Mouse (Mus musculus) adipocyte (in vitro differentiated cells): ENCODE results near the gene Ptn.

Experiments
- DNase-seq: peaks from one replicate; pipeline ENCODE4 v3.0.0-alpha.2; 2016; ENCODE audit warnings: low spot score

Ptn gene

DNA sequence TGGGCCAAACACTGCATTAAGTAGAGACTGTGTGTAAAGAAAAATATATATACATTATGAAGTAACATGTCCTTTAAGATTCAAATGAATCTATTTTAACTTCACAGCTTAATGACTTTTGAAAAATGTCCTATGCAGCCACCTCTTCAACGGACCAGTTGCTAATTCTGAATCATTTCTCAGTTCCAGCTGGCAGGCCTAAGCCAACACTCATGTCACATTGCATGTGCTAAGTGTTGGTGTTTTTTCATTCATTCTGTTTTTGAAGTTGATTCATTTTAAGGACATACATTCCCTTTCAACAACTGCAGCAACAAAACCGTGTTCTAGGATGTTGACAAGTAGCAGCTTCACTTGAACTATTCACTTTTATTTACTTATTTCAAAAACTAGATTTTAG lies 6.0 kb upstream of the Ptn start:
- DNase-seq = no peak

DNA sequence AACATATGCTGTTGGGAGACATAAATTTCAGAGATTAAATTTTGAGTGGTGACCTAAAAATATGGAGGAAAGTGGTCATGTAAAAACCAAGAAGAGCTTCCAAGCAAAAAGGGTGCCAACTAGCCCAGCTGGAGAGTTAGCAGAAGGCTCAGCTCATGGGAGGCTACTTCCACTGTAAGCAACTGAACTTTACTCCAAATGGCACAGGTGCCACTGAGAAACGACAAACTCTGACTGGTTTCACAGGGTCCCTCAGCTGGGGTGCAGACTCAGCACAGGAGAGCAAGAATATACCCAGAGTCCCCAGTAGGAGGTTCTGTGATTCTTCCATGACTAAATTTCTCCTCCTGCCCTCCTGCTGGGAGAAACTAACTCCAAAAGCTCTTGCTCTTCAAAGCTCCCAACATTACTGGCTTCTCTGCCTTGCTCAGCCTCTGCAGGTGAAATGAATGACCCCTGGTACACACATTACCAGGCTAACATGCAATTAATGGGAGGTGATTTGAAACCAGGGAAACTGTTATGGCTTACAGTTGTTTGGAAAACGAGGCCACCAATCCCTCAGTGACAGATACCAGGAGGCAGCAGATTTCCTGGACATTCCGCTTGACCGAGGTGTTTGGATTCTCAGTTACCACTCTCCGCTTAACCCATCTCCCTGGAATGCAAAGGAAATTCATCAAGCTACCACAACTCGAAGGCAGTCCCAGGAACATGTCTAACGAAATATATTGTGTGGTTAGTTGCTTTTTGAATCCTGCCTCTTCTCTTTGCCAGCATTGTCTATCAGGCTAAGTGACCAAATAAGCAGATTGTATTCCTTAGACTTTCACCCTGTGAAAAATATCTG lies 2.9 kb upstream of the Ptn start:
- DNase-seq = peak; percentile 74

- no peak for DNase-seq
Observed at GRCm38 (mm10) chr6:36810448-36810847, 428 bp upstream of the Ptn start.

DNA sequence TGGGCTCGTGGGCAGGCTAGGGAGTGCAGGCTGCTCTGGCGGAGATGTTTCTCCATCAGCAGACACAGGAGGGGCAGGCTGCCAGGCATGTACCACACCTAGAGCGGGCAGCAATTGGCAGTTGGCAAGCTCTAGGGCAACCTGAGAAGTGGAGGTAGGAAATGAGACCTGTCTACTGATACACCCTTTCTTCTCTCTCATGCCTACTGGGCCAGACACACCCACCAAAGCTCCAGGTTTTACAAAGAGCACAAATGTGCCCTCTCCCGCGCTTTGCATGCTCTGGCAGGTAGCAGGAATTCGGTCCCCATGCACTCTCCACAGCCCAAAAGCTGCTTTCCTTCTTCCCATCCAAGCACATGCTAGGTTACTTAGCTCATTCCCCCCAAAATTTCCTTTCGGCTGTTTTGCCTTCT lies 701 bp downstream of the Ptn start:
- no peak for DNase-seq

DNA sequence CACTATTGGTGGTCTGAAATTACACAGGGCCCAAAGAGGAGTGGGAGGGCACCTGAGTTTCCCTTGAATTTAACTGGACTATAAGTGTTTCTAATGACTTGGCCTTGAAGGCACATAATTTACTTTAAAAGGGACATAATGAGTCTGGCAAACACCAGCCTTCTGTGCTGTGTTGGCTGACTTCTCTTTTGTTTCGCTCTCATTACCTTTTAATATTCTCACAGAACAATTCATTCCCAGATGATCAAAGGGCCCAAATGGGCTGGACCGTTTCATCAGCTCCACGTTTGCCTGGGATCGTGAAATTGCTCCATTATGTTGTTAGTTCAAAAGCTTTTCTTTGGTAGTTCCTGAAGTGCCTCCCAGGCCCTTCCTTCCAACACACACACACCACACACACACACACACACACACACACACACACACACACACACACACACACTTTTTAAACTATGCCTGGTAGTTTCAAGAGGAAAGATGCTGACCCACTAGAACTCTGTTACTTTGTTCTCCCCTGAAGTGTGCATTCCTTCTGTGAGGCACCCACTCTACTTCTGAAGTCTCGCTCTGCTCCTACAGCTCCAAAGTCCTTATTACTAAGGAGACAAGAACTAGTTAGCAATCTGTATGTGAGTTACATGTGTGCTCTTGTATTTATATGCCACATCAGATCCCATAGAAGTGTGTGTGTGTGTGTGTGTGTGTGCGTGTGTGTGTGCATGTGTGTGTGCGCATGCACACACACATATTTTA lies 1.5 kb downstream of the Ptn start:
- no peak for DNase-seq

DNA sequence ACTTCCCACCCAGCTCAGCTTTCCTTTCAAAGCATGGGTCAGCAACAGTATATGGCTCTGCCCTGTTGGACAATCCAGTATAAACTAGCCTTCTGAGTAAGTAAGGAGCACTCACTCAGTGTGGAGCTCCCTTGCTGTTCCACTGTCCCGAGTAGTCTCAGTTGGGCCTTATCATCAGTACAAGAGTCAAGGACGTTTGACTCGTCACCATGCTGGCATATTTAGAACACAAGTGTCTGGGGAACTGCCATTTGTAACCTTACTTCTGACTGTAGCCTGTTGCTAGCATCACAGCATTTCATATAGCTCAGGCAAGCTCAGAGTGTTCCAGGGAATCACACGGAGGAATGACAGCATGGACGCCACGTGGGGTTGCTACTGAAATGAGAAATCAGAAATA lies 3.1 kb downstream of the Ptn start:
- no peak for DNase-seq

- DNase-seq = no peak
Observed at GRCm38 (mm10) chr6:36800309-36800946, 9.6 kb downstream of the Ptn start.

DNA sequence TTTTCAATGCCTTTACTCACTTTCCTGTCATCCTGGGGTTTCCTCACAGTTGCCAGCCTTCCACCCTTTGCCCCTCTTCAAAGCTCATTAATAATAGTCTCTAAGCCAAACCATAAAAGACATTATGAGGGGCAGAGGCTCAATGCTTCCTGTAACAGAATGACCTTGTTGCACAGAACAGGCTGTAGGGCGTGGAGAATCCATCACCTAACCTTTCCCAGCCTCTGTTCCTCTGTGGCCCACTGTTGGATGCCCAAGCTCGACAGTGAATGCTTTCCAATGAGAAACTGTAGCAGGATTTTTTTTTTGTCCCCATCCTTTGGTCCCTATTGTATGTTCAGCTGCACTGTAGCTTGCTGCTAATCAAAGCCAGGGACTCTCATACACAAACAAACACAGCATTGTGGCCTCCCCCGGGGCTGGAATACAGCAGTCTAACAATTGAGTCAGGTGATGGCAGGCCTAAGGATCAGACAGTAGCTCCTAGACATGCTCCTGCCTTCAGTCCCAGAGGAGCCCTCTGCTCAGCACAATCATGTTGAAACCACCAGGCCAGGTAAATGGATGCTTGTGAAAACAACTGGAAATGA lies 12.9 kb downstream of the Ptn start:
- DNase-seq = no peak

DNA sequence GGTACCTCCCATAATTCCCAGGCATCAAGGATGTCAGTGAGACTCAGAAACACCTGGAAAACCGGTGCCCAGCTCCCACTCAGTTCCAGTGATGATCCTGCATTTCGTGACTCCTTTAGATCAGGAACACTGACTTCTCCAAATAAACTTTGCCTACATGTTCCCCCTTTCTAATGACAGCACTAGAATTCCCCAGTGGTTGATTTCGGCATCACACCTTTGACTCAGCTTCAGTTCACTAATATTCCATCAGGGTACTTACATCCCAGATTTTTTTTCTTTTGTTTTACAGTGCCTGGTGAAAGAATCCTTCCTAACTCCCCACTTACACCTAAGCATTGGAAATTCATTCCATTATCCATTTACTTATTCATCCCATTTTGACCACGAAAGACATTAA lies 15.5 kb downstream of the Ptn start:
- no peak for DNase-seq

GRCm38 (mm10) chr6:36793775-36794174 lies 16.2 kb downstream of the Ptn start:
- no peak for DNase-seq

DNA sequence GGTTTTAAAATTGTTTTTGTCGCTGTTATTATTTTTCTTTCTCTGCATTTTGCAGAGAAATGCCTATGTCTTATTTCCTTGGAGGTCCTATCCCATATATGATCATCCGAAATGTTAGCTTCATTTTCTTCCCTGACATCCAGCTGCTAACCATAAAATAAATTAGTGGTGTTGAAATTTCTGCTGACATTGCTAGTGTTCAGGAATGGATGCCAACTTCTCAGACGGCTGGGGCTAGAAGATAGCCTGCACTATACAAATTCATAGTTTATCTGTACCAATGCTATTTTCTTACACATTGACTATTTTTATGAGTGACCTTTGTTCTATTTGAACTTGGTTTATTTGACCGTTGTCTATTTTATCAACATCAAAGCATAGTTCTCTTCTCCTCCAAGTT lies 20.8 kb downstream of the Ptn start:
- peak; percentile 59 for DNase-seq

GRCm38 (mm10) chr6:36788576-36789191 lies 21.3 kb downstream of the Ptn start:
- no peak for DNase-seq

DNA sequence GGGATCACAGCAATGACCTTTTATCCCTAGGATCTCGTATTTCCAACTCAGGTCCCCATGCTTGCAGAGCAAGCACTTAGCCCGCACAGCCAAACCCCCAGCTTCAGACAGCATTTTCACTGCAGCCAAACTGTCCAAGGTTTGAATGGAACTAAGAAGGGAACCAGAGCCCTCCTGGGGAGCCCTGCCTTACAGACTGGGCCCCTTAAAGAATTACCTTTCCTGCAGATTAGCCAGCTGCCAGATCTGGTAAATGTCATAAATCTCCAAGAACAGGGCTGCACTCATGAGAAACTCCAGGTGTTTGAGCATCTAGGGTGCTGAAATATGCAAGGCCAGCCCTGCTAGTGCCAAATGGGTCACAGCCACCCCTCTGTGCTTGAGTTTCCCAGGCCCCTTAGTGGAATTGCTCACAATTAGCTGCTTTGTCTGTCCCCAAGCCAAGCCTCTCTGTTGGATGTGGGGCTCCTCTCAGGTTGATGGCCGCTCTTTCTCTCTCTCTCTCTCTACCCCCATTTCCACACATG lies 25.3 kb downstream of the Ptn start:
- DNase-seq = no peak

DNA sequence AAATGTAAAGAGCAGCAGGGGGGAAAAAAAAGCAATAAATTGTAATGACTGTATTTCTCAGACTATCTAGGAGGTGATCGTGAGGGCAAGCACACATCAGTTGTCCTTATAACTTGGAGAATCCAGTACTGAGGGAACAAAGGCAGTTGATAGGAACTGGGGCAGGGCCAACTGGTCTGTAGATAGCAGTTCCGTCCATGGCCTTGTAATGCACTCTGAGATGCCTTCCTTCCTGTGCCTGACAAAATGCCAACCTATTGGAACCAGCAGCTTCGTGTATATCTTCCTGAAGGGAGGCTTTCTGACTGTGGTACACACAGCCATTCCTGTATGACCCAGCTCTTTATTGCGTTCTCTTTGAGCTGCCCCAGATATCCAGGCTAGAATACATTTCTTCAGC lies 27.5 kb downstream of the Ptn start:
- no peak for DNase-seq

- DNase-seq = peak; percentile 40
Observed at GRCm38 (mm10) chr6:36777567-36778337, 32.3 kb downstream of the Ptn start.

DNA sequence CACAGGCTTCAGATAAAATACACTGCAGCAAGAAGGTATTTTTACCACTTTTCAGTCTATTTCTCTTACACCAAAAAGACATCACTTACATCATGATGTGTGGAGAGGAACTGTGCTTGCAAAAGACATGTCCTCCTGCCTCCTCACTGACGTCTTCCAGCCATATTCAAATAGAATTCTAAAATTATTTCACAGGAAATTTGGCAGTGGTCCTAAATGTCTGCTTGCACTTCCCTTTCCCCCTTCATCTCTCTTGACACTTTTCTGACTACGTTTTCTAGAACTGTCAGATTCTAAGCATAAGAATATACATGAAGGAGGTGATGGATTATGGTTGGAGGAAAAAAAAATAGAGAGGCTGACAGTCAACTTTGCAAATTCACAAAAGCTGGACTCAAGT lies 33.0 kb downstream of the Ptn start:
- DNase-seq = no peak

DNA sequence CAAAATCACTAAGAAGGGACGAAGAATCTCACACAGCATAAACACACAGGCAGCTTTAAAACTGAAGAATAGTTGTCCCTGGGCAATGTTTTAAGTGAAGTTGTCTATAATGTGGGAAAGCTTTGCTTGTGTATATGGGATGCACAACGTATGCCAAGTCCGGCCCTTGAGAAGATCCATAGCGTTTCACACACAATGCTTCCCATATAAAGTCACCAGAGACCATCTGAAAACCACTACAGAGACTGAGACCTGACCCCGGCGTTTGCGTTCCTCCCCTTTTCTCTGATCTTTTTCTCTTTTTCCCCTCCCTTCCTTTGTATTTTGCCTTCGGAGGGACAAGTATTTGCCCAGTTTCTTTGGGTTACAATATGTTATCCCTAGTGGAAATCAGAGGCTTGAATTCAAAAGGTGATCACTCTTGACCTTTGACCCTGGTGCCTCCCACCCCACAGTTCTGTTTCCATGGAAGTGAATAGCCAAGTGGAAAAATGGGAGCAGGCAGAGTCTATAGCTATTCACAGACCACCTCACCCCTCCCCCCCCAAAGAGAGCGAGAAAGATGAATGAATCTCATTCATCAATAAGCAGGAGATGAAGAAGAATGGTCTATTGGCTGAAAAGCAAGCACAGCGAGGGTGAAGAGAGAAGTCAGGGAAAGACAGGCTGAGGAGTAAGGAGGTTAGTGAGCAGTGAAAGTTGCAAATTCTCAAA lies 34.2 kb downstream of the Ptn start:
- no peak for DNase-seq

GRCm38 (mm10) chr6:36772541-36772940 lies 37.5 kb downstream of the Ptn start:
- no peak for DNase-seq

- DNase-seq = no peak
Observed at GRCm38 (mm10) chr6:36769012-36769411, 41.0 kb downstream of the Ptn start.

- peak; percentile 56 for DNase-seq
Observed at GRCm38 (mm10) chr6:36766941-36767340, 43.1 kb downstream of the Ptn start.
